10 mouse cellular contexts compared by ENCODE assay signal in the genomic region with DNA sequence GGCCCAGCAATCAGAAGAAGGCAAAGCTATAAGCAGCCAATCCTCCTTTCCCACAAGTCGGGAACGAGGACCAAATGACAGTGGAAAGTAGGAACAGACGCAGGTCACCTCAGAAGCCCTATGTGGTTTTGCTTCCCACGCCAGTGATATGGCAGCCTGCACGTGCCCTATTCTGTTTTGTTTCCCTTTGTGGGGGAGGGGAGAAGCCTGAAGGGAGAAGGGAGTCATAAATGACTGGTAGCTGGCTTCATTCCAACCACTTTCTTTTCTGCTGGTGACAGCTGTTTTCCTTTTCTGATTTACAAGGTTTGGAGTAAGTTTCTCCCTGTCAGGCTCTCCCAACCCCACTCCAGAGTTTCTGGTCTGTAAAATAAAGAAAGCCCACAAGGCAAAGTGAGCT. TPM values are rescaled to one million over a fixed set of nuclear protein-coding genes. Genes with fewer than 3 reads are reported as not detected.
DNase-seq lines count a peak whose midpoint lies in the region; ATAC-seq and TF ChIP-seq lines count a peak whose summit lies in the region.
"Had no signal": no experiment of that assay in that cellular context is flagged by ENCODE, and none has a peak within 500 bp of the region (broad histone marks: within the 10 kb centered on the region; RNA-seq: fewer than 3 reads in every experiment).

No protein-coding gene starts in this region.

- H3K4me2 ChIP-seq in heart, embryonic 13.5 days, result no peak overlapping the region

- H3K9me3 ChIP-seq in heart, embryonic 13.5 days, result no peaks in the 10 kb centered on the region

- H3K36me3 ChIP-seq in heart, embryonic 13.5 days, result peaks cover 100% of the 10 kb centered on the region

- no peak for ATAC-seq in heart, embryonic 13.5 days (ENCODE audit: extremely low read depth, insufficient number of reproducible peaks, low FRiP score, low TSS enrichment)

- H3K9ac ChIP-seq in heart, embryonic 13.5 days, result peak overlapping the region; percentile 33; the same call in 1 of the 2 replicates

- no peaks in the 10 kb centered on the region for H3K27me3 ChIP-seq in heart, embryonic 13.5 days (replicated peaks)

- no peak for TF ChIP-seq CTCF in gastrocnemius, adult 2 months (IDR thresholded peaks at IDR 0.05)

- intact Hi-C loops in gastrocnemius, adult 2 months (cut with DNase I), result no loop called here

- 26% methylated on average over 5 of the region's 5 CpGs for WGBS in heart, embryonic 13.5 days

- peaks cover 47% of the 10 kb centered on the region for H3K4me1 ChIP-seq in heart, embryonic 13.5 days

- H3K4me3 ChIP-seq in gastrocnemius, adult 2 months, result no peak overlapping the region
- no peak overlapping the region for H3K4me3 ChIP-seq in heart, embryonic 13.5 days

- no peak for DNase-seq in gastrocnemius, adult 2 months
- DNase-seq in gastrocnemius, adult 8-10 months (ENCODE audit: low spot score in 2 of 2), result no peak
- peak; percentile 59 for DNase-seq in Muller cell, postnatal 12 days (ENCODE audit: inconsistent ontology term)
- DNase-seq in kidney, postnatal 4 days, result peak; percentile 55 to 70
- DNase-seq in right cerebral cortex, postnatal 36 days (ENCODE audit: low spot score in 2 of 2), result no peak
- no peak for DNase-seq in layer of hippocampus, postnatal 10 days (ENCODE audit: low spot score in 2 of 2)
- no peak for DNase-seq in left cerebral cortex, adult 9 months (ENCODE audit: low spot score in 2 of 2)
- DNase-seq: cerebellum, adult 8-10 months had no signal

- peak overlapping the region; percentile 46; the same call in 1 of the 2 replicates for H3K27ac ChIP-seq in gastrocnemius, adult 2 months
- peak overlapping the region; percentile 56 for H3K27ac ChIP-seq in heart, embryonic 13.5 days (replicated peaks)
- H3K27ac ChIP-seq: macrophage had no signal

RNA-seq across cellular contexts. Expression of a gene that starts 17.8 kb away (rescaled TPM):
- total RNA-seq in gastrocnemius, adult 2 months (2021), result 10 to 100 TPM; 10.4 to 11.7 TPM
- 10 to 100 TPM; 12.3 to 16.0 (median 12.5) TPM for total RNA-seq in gastrocnemius, adult 8-10 months (2022)
- polyA plus RNA-seq in heart, embryonic 13.5 days (2015; fragmentation: Nextera tagmentation; extraction: Ambion mirVana), result 12.8 and 15.7 TPM in 2 replicates
- 10 to 100 TPM in 1 of 2 experiments, 1 to 10 TPM in 1; 9.2 to 10.8 TPM for total RNA-seq in layer of hippocampus, postnatal 10 days (2021)

RNA-seq across cellular contexts. Expression of a gene that starts 40.3 kb away (rescaled TPM):
- total RNA-seq in gastrocnemius, adult 2 months (2021), result 10 to 100 TPM; 25.4 to 32.3 TPM
- total RNA-seq in gastrocnemius, adult 8-10 months (2022), result 10 to 100 TPM; 25.7 to 48.0 (median 33.2) TPM
- polyA plus RNA-seq in heart, embryonic 13.5 days (2015; fragmentation: Nextera tagmentation; extraction: Ambion mirVana), result 1.5 and 1.6 TPM in 2 replicates
- 10 to 100 TPM; 34.3 to 38.8 TPM for total RNA-seq in layer of hippocampus, postnatal 10 days (2021)

Comparison
In these comparisons a context has a peak if more than half of its experiments do, and no peak if none do; other contexts are left out.
1. DNase-seq: peak in Muller cell, postnatal 12 days (single experiment) and kidney, postnatal 4 days (2 of 2); none in gastrocnemius, adult 2 months (single experiment), gastrocnemius, adult 8-10 months (0 of 2), right cerebral cortex, postnatal 36 days (0 of 2), layer of hippocampus, postnatal 10 days (0 of 2) and left cerebral cortex, adult 9 months (0 of 2).